Mouse (Mus musculus) forebrain, embryonic 15.5 days (tissue): ENCODE measurements around the gene Olfr584. TPM values are rescaled to one million over a fixed set of nuclear protein-coding genes. Genes with fewer than 3 reads are reported as not detected.

ENCODE experiments used
- ATAC-seq: fragments of 200-750 bp; cut with Nextera tagmentation; replicated peaks from 2 replicates; pipeline ENCODE4 v1.8.0; 2017; ENCODE audit warnings: mild to moderate bottlenecking, moderate TSS enrichment, moderate library complexity
- H3K27ac ChIP-seq: fragments of 300-500 bp; sonication (generic); replicated peaks from 2 replicates; pipeline ENCODE4 v1.5.1; 2015; ENCODE audit warnings: mild to moderate bottlenecking, inconsistent platforms
- H3K27me3 ChIP-seq: fragments of 300-500 bp; sonication (generic); 2 replicates; pipeline ENCODE4 v1.6.1; 2015; ENCODE audit warnings: inconsistent platforms
- H3K36me3 ChIP-seq: fragments of 300-500 bp; sonication (generic); 2 replicates; pipeline ENCODE4 v1.6.1; 2015; ENCODE audit warnings: mild to moderate bottlenecking, inconsistent platforms
- H3K4me1 ChIP-seq: fragments of 300-500 bp; sonication (generic); 2 replicates; pipeline ENCODE4 v1.6.1; 2015; ENCODE audit warnings: inconsistent platforms
- H3K4me2 ChIP-seq: fragments of 300-500 bp; sonication (generic); replicated peaks from 2 replicates; pipeline ENCODE4 v1.6.1; 2015; ENCODE audit warnings: mild to moderate bottlenecking, inconsistent platforms
- H3K4me3 ChIP-seq: fragments of 300-500 bp; sonication (generic); 2 replicates; pipeline ENCODE4 v1.5.1; 2015; ENCODE audit warnings: mild to moderate bottlenecking, inconsistent platforms
- H3K9ac ChIP-seq: fragments of 300-500 bp; sonication (generic); replicated peaks from 2 replicates; pipeline ENCODE4 v1.6.1; 2015; ENCODE audit warnings: mild to moderate bottlenecking, inconsistent platforms
- H3K9me3 ChIP-seq: fragments of 300-500 bp; sonication (generic); 2 replicates; pipeline ENCODE4 v1.6.1; 2016; ENCODE audit warnings: inconsistent platforms
- WGBS: fragments of 180-500 bp; shearing (Covaris S2); methylation state at CpG from one replicate; pipeline ENCODE4 v1.1.7; 2015; ENCODE audit warnings: mixed read lengths; 5-methylcytosine and 5-hydroxymethylcytosine counted together
- polyA plus RNA-seq: library from polyadenylated mRNA; unstranded; fragments of >200 nt; fragmentation: Nextera tagmentation; extraction: Ambion mirVana; gene quantifications from 2 replicates; pipeline ENCODE4 v1.2.1, GENCODE M21; 2015

Gene Olfr584
- polyA plus RNA-seq, result not detected in 2 replicates

DNA sequence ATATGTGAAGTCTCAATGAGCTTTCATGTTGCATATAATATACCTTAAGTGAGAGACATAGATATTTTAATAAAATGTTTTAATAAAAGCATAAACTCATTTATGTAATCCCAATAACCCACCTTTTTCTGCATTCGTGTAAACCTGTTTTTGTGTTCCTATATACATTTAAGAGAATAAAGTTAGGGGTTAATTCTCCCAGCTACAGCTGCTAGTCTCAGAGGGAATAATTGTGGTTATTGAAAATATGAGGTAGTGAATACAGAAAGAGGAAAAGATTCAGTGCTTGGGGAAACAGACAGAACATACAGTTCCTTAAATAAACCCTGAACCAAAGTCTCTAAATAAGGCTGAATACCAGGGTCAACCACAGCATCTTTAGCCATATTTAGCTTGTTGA, at the start of gene Olfr584:
Gene Olfr584 (plus strand): TSS at position 301 of the 400 bp plus-strand sequence.
- no peak for ATAC-seq
- Histone ChIP-seq H3K9me3 (no peaks in the 10 kb centered on the region), H3K4me2 (no peak within 1 kb of the TSS), H3K9ac (no peak within 1 kb of the TSS), H3K27ac (no peak within 1 kb of the TSS), H3K4me3 (no peak within 1 kb of the TSS), H3K27me3 (no peaks in the 10 kb centered on the region), H3K36me3 (no peaks in the 10 kb centered on the region), H3K4me1 (no peaks in the 10 kb centered on the region)
- 81% methylated on average over 1 of the region's 1 CpGs for WGBS

DNA sequence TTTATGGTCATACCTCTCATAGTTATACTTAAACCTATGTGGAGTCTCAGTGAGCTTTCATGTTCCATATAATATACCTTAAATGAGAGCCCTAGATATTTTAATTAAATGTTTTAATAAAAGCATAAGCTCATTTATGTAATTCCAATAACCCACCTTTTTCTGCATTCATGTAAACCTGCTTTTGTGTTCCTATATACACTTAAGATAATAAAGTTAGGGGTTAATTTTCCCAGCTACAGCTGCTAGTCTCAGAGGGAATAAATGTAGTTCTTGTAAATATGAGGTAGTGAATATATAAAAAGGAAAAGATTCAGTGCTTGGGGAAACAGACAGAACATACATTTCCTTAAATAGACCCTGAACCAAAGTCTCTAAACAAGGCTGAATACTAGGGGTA, 44.0 kb upstream of the Olfr584 start, which contains the start of gene Olfr582:
Gene Olfr582 (plus strand): TSS at position 301 of the 400 bp plus-strand sequence.
- H3K27me3 ChIP-seq, result no peaks in the 10 kb centered on the region
- no peaks in the 10 kb centered on the region for H3K9me3 ChIP-seq
- no peak within 1 kb of the TSS for H3K27ac ChIP-seq
- H3K36me3 ChIP-seq, result no peaks in the 10 kb centered on the region
- H3K9ac ChIP-seq, result no peak within 1 kb of the TSS
- no peak for ATAC-seq
- no peak within 1 kb of the TSS for H3K4me3 ChIP-seq
- no peak within 1 kb of the TSS for H3K4me2 ChIP-seq
- no peaks in the 10 kb centered on the region for H3K4me1 ChIP-seq

GRCm38 (mm10) chr7:103051000-103051399, 30.7 kb upstream of the Olfr584 start, which contains the start of gene Olfr583:
Gene Olfr583, plus strand, starts transcription at chr7:103051300.
- no peak for ATAC-seq
- Histone ChIP-seq H3K27ac (no peak within 1 kb of the TSS), H3K9me3 (no peaks in the 10 kb centered on the region), H3K9ac (no peak within 1 kb of the TSS), H3K4me1 (no peaks in the 10 kb centered on the region), H3K27me3 (no peaks in the 10 kb centered on the region), H3K36me3 (no peaks in the 10 kb centered on the region), H3K4me2 (no peak within 1 kb of the TSS), H3K4me3 (no peak within 1 kb of the TSS)
- 79% methylated on average over 1 of the region's 1 CpGs for WGBS

GRCm38 (mm10) chr7:103097420-103097819, 15.7 kb downstream of the Olfr584 start, which contains the start of gene Olfr585:
Gene Olfr585, plus strand, starts transcription at chr7:103097720.
- Histone ChIP-seq H3K4me3 (no peak within 1 kb of the TSS), H3K4me2 (no peak within 1 kb of the TSS), H3K4me1 (no peaks in the 10 kb centered on the region), H3K9me3 (no peaks in the 10 kb centered on the region), H3K36me3 (no peaks in the 10 kb centered on the region), H3K27ac (no peak within 1 kb of the TSS), H3K9ac (no peak within 1 kb of the TSS), H3K27me3 (no peaks in the 10 kb centered on the region)
- WGBS, result 83% methylated on average over 1 of the region's 1 CpGs
- ATAC-seq, result no peak

DNA sequence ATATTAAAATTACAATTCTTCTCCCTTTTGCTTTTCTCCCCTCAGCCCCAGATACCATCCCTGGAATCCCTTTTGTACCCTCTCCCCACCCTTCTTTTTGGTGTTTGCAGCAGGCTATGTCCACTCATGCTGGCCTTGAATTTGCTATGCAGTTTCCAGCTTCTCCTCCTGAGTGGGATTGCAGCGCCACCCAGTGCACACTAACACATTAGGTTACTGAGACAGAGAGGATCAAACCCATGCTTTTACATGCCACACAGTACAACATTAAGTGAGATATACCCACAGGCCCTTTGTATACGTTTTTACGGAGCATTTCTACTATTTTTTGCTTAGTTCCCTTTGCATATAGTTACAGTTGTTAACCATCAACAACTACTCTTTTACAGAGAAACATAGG, 37.7 kb downstream of the Olfr584 start:
- Histone ChIP-seq H3K4me1 (no peaks in the 10 kb centered on the region), H3K27ac (no peak overlapping the region), H3K4me3 (no peak overlapping the region), H3K4me2 (no peak overlapping the region), H3K9ac (no peak overlapping the region), H3K27me3 (no peaks in the 10 kb centered on the region), H3K9me3 (no peaks in the 10 kb centered on the region), H3K36me3 (no peaks in the 10 kb centered on the region)
- WGBS, result 50% methylated on average over 3 of the region's 3 CpGs
- no peak for ATAC-seq

- Histone ChIP-seq H3K4me1 (no peaks in the 10 kb centered on the region), H3K4me2 (no peak within 1 kb of the TSS), H3K27ac (no peak within 1 kb of the TSS), H3K9ac (no peak within 1 kb of the TSS), H3K4me3 (no peak within 1 kb of the TSS), H3K27me3 (no peaks in the 10 kb centered on the region), H3K36me3 (no peaks in the 10 kb centered on the region), H3K9me3 (no peaks in the 10 kb centered on the region)
- no peak for ATAC-seq
- WGBS, result 97% methylated on average over 3 of the region's 3 CpGs
Observed at GRCm38 (mm10) chr7:103125538-103125937, 43.9 kb downstream of the Olfr584 start, which contains the start of gene Olfr586. Gene Olfr586, minus strand, starts transcription at chr7:103125638.

Other genes with a start within 250 kb of the Olfr584 start
- not detected in 2 replicates for gene Olfr566, start 223.1 kb upstream of the Olfr584 start, polyA plus RNA-seq
- gene Olfr568, start 204.8 kb upstream of the Olfr584 start, polyA plus RNA-seq, result not detected in 2 replicates
- gene Olfr569, start 191.0 kb upstream of the Olfr584 start, polyA plus RNA-seq, result not detected in 2 replicates
- gene Olfr570, start 187.3 kb upstream of the Olfr584 start, polyA plus RNA-seq, result 0.13 TPM in 1 of 2 replicates, not detected in the other
- not detected in 2 replicates for gene Olfr571, start 164.3 kb upstream of the Olfr584 start, polyA plus RNA-seq
- gene Olfr572, start 157.5 kb upstream of the Olfr584 start, polyA plus RNA-seq, result not detected in 2 replicates
- gene Olfr573-ps1, start 139.3 kb upstream of the Olfr584 start, polyA plus RNA-seq, result not detected in 2 replicates
- gene Olfr574, start 133.4 kb upstream of the Olfr584 start, polyA plus RNA-seq, result not detected in 2 replicates
- not detected in 2 replicates for gene Olfr575, start 123.1 kb upstream of the Olfr584 start, polyA plus RNA-seq
- gene Olfr576, start 119.2 kb upstream of the Olfr584 start, polyA plus RNA-seq, result not detected in 2 replicates
- gene Olfr577, start 105.9 kb upstream of the Olfr584 start, polyA plus RNA-seq, result not detected in 2 replicates
- gene Olfr578, start 92.6 kb upstream of the Olfr584 start, polyA plus RNA-seq, result not detected in 2 replicates
- not detected in 2 replicates for gene Olfr582, start 43.9 kb upstream of the Olfr584 start, polyA plus RNA-seq
- gene Olfr583, start 30.6 kb upstream of the Olfr584 start, polyA plus RNA-seq, result not detected in 2 replicates
- not detected in 2 replicates for gene Olfr585, start 15.8 kb downstream of the Olfr584 start, polyA plus RNA-seq
- not detected in 2 replicates for gene Olfr586, start 43.8 kb downstream of the Olfr584 start, polyA plus RNA-seq
- not detected in 2 replicates for gene Olfr588-ps1, start 59.0 kb downstream of the Olfr584 start, polyA plus RNA-seq
- gene Olfr589, start 74.5 kb downstream of the Olfr584 start, polyA plus RNA-seq, result not detected in 2 replicates
- not detected in 2 replicates for gene Olfr591, start 96.5 kb downstream of the Olfr584 start, polyA plus RNA-seq
- gene Olfr592, start 102.9 kb downstream of the Olfr584 start, polyA plus RNA-seq, result not detected in 2 replicates
- gene Olfr593, start 130.0 kb downstream of the Olfr584 start, polyA plus RNA-seq, result not detected in 2 replicates
- not detected in 2 replicates for gene Olfr594, start 135.1 kb downstream of the Olfr584 start, polyA plus RNA-seq
- gene Usp17ld, start 170.6 kb downstream of the Olfr584 start, polyA plus RNA-seq, result not detected in 2 replicates
- not detected in 2 replicates for gene Olfr596, start 223.8 kb downstream of the Olfr584 start, polyA plus RNA-seq
- gene Olfr597, start 234.4 kb downstream of the Olfr584 start, polyA plus RNA-seq, result not detected in 2 replicates
- not detected in 2 replicates for gene Olfr598, start 241.7 kb downstream of the Olfr584 start, polyA plus RNA-seq